Mouse (Mus musculus) midbrain, embryonic 16.5 days (tissue): ENCODE measurements at regions not wholly inside any gene's neighbourhood (a gene's known extent, or its start where the extent isn't known, plus 50 kb on each side); places are given as distances from the start of the nearest gene placed in this dataset.

Experiments
- ATAC-seq: fragments of 200-750 bp; cut with Nextera tagmentation; 2 replicates; pipeline ENCODE4 v1.8.0; 2017; ENCODE audit warnings: moderate TSS enrichment
- H3K27ac ChIP-seq: fragments of 300-500 bp; sonication (generic); 2 replicates; pipeline ENCODE4 v1.5.1; 2014; ENCODE audit warnings: mild to moderate bottlenecking, low read length, mixed read lengths
- H3K27me3 ChIP-seq: fragments of 300-500 bp; sonication (generic); 2 replicates; pipeline ENCODE4 v1.6.1; 2014; ENCODE audit warnings: low read depth, low read length, mixed read lengths; ENCODE audit not compliant: control insufficient read depth, insufficient read depth
- H3K36me3 ChIP-seq: fragments of 300-500 bp; sonication (generic); 2 replicates; pipeline ENCODE4 v1.6.1; 2014; ENCODE audit warnings: mild to moderate bottlenecking, low read length, moderate library complexity, mixed read lengths; ENCODE audit not compliant: control insufficient read depth, insufficient read depth
- H3K4me1 ChIP-seq: fragments of 300-500 bp; sonication (generic); 2 replicates; pipeline ENCODE4 v1.6.1; 2014; ENCODE audit warnings: mild to moderate bottlenecking, low read length, mixed read lengths; ENCODE audit not compliant: control insufficient read depth, insufficient read depth
- H3K4me2 ChIP-seq: fragments of 300-500 bp; sonication (generic); 2 replicates; pipeline ENCODE4 v1.6.1; 2014; ENCODE audit warnings: mild to moderate bottlenecking, low read length, mixed read lengths
- H3K4me3 ChIP-seq: fragments of 300-500 bp; sonication (generic); 2 replicates; pipeline ENCODE4 v1.5.1; 2014; ENCODE audit warnings: low read depth, mild to moderate bottlenecking, low read length, moderate library complexity, mixed read lengths
- H3K9ac ChIP-seq: fragments of 300-500 bp; sonication (generic); 2 replicates; pipeline ENCODE4 v1.6.1; 2014; ENCODE audit warnings: low read depth, low read length, mixed read lengths
- H3K9me3 ChIP-seq: fragments of 300-500 bp; sonication (generic); replicated peaks from 2 replicates; pipeline ENCODE4 v1.6.1; 2014; ENCODE audit warnings: mild to moderate bottlenecking, low read length, mixed read lengths; ENCODE audit not compliant: control insufficient read depth, poor library complexity, severe bottlenecking
- WGBS: fragments of 180-500 bp; shearing (Covaris S2); extraction: QIAGEN DNeasy Blood & Tissue Kit; methylation state at CpG from one replicate; pipeline ENCODE4 v1.1.7; 2014; 5-methylcytosine and 5-hydroxymethylcytosine counted together

DNA sequence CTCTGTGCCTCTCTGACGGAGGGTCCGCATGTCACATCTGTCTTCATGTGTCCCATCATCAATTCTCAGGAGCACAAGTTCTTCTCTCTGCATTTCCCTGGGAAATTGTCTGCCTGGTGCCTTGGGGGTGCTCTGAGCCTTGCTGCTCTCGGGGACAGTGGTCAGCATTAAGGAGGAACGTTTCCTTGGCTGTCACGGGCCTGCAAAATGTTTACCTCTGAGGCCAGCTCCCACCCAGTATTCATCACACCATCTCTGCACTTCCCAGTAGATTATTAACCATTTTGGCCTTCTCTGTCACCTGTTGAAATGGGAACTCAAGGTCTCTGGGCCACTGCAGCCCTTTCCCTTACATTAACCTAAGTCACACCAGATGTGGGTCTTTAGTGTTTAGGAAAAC lies 219.8 kb upstream of the Spag17 start:
- Histone ChIP-seq H3K36me3 (no peaks in the 10 kb centered on the region), H3K4me2 (no peak overlapping the region), H3K4me1 (no peaks in the 10 kb centered on the region), H3K9me3 (no peaks in the 10 kb centered on the region), H3K4me3 (no peak overlapping the region), H3K27me3 (no peaks in the 10 kb centered on the region), H3K9ac (no peak overlapping the region), H3K27ac (no peak overlapping the region)
- 86% methylated on average over 5 of the region's 5 CpGs for WGBS
- no peak for ATAC-seq

DNA sequence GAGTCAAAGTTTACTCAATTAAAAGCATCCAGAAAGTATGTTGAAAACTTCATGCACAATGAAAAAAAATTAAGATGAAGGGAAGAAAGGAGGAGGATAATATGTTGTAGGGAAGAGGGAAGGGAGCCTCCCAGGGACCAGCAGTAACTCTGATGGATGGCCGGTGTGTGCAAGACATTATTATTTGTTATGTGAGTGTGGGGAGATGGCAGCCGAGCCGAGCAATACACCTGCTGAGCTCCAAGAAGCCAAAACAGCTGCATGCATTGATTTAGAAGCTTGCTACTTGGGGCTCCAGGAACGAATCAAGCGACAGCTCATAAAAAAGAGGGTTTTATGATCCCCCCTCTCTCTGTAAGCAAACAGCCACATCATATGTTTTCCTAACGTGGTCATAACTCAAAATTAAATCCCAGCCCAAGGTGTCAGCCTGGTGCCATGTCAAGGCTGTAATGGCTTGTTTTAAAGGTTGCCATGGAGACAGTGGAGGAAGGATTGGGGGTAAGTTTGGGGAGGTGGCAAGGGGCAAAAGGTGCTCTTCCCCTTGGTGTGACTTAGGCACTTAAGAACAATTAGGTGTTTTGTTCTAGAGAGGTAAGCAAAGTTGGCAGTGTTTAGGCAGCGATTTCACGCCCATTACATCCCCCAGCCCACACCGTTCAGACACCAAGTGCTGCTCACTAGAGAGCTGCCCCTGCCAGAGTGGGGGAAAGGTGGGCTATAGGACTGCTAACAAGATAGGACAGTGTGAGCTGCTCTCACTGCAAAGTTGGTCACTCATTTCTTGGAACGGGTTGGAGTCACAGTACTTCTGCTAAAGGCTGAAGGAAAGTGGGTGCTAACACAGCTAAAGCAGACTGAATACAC lies 219.1 kb upstream of the Spag17 start:
- Histone ChIP-seq H3K9me3 (no peaks in the 10 kb centered on the region), H3K4me2 (no peak overlapping the region), H3K4me1 (no peaks in the 10 kb centered on the region), H3K9ac (no peak overlapping the region), H3K4me3 (no peak overlapping the region), H3K36me3 (no peaks in the 10 kb centered on the region), H3K27ac (no peak overlapping the region), H3K27me3 (no peaks in the 10 kb centered on the region)
- WGBS: 39% methylated on average over 10 of the region's 10 CpGs
- ATAC-seq: no peak

DNA sequence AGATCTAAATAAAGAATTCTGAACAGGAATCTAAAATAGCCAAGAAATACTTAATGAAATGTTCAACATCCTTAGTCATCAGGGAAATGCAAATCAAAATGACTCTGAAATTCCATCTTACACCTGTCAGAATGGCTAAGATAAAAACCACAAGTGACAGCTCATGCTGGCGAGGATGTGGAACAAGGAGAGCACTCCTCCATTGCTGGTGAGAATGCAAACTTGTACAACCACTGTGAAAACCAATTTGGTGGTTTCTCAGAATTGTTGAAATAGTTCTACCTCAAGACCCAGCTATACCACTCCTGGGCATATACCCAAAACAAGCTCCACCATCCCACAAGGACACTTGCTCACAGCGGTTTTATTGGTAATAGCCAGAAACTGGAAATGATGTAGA lies 211.1 kb upstream of the Spag17 start:
- 94% methylated on average over 2 of the region's 2 CpGs for WGBS

DNA sequence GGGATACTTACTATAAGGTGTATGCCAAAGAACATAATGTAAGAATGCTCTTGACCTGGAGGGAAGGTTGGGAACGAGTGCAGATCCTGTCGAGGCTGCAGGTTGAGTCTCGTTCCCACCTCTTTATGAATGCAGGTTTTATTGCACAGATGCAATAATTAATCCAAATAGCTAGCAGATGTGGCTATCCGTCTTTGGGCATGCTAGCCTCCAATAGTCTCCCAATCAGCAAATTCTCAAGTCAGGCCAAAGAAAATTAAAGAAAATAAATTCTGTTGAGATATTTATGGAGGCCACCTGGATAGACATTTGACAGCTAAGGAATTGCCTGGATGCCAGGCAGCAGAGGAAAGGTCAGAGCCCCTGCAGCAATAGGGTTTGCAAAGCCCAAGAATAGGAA lies 175.7 kb upstream of the Spag17 start:
- no peak for ATAC-seq
- Histone ChIP-seq H3K4me2 (no peak overlapping the region), H3K4me3 (no peak overlapping the region), H3K27me3 (no peaks in the 10 kb centered on the region), H3K4me1 (no peaks in the 10 kb centered on the region), H3K9me3 (no peaks in the 10 kb centered on the region), H3K9ac (no peak overlapping the region), H3K36me3 (no peaks in the 10 kb centered on the region), H3K27ac (no peak overlapping the region)
- 88% methylated on average over 4 of the region's 4 CpGs for WGBS

More for the DNA sequence above, 211.1 kb upstream of the Spag17 start:
- H3K4me2 ChIP-seq: no peak overlapping the region
- H3K4me3 ChIP-seq: no peak overlapping the region
- H3K27ac ChIP-seq: no peak overlapping the region
- H3K9ac ChIP-seq: no peak overlapping the region
- no peaks in the 10 kb centered on the region for H3K36me3 ChIP-seq
- no peaks in the 10 kb centered on the region for H3K4me1 ChIP-seq
- H3K27me3 ChIP-seq: no peaks in the 10 kb centered on the region
- no peaks in the 10 kb centered on the region for H3K9me3 ChIP-seq
- no peak for ATAC-seq

DNA sequence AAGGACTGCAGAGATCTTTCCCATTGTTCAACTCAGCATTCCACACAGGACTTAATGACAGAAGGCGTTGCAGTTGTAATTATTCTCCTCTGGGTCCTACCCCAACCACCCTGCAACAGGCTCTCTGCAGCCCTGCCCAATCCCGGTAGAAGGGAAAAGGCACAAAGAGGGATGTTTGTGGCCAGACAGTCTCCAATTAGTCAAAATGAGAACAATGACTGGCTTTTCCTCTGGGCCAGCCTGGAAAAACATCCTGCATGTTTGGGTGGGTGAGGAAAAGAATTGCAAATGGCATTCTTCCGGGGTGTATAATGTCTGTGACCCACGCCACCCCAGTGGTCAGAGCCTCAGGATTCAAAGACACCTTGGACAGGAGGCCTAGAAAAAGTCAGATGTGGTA lies 168.8 kb upstream of the Spag17 start:
- Histone ChIP-seq H3K4me3 (no peak overlapping the region), H3K4me2 (no peak overlapping the region), H3K9me3 (no peaks in the 10 kb centered on the region), H3K27ac (no peak overlapping the region), H3K36me3 (no peaks in the 10 kb centered on the region), H3K4me1 (no peaks in the 10 kb centered on the region), H3K9ac (no peak overlapping the region), H3K27me3 (no peaks in the 10 kb centered on the region)
- 63% methylated on average over 4 of the region's 4 CpGs for WGBS
- no peak for ATAC-seq

DNA sequence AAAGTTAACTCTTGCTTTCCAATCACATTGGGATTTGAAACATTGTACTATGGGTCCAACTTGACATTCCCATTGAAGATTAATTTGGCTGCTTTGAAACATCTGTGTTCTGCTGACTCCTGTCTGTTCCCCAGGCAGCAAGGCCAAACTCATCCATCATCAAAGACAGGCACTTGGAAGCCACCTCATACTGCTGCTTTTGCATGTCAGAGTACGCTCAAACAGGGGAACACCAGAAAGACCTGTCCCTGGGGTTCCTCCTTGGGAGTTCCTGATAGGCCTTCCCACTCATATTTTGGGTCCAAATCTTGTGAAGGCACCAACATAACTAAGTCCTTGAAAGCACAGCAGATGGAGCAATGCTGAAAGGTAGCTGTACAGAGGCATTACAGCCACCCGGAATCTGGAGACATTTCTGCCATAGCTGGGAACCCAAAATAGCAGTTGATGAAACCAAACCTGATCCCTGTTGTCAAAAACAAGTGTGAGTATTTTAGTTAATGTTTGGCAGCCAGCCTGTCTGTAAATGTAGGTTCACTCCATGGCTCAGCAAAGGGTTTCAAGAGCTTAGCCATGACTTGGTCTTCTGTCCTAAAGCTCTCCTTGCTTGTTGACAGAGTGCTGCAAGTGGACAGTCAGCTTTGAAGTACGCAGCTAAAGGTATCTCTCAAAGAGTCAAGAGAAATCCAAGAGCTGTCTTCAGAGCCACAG lies 147.0 kb upstream of the Spag17 start:
- H3K27ac ChIP-seq: no peak overlapping the region
- no peak overlapping the region for H3K9ac ChIP-seq
- no peaks in the 10 kb centered on the region for H3K4me1 ChIP-seq
- no peak for ATAC-seq
- no peaks in the 10 kb centered on the region for H3K27me3 ChIP-seq
- H3K36me3 ChIP-seq: no peaks in the 10 kb centered on the region
- H3K4me2 ChIP-seq: no peak overlapping the region
- no peaks in the 10 kb centered on the region for H3K9me3 ChIP-seq
- no peak overlapping the region for H3K4me3 ChIP-seq
- WGBS: 87% methylated on average over 3 of the region's 3 CpGs

DNA sequence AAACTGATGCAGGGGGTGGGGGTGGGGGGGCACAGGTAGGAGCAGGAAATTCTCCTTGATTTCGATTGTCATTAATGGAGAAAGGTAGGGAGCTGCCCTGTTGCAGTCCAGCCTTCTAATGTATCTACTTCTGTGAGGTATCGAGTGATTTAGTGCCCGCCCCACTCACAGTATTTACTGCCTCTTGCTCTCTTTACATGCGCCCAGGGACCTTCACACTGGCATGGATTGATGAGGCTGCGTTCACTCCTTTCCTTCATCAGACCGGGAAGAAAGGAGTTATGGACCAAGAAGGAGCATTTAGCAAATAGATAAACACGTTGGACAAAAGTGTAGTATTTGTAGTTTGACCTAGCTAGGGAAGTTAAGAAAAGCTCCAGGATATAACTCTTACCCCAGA lies 145.6 kb upstream of the Spag17 start:
- H3K4me1 ChIP-seq: no peaks in the 10 kb centered on the region
- H3K9me3 ChIP-seq: no peaks in the 10 kb centered on the region
- no peaks in the 10 kb centered on the region for H3K36me3 ChIP-seq
- no peak for ATAC-seq
- no peak overlapping the region for H3K4me3 ChIP-seq
- no peak overlapping the region for H3K9ac ChIP-seq
- 83% methylated on average over 7 of the region's 7 CpGs for WGBS
- no peaks in the 10 kb centered on the region for H3K27me3 ChIP-seq
- no peak overlapping the region for H3K4me2 ChIP-seq
- H3K27ac ChIP-seq: no peak overlapping the region

DNA sequence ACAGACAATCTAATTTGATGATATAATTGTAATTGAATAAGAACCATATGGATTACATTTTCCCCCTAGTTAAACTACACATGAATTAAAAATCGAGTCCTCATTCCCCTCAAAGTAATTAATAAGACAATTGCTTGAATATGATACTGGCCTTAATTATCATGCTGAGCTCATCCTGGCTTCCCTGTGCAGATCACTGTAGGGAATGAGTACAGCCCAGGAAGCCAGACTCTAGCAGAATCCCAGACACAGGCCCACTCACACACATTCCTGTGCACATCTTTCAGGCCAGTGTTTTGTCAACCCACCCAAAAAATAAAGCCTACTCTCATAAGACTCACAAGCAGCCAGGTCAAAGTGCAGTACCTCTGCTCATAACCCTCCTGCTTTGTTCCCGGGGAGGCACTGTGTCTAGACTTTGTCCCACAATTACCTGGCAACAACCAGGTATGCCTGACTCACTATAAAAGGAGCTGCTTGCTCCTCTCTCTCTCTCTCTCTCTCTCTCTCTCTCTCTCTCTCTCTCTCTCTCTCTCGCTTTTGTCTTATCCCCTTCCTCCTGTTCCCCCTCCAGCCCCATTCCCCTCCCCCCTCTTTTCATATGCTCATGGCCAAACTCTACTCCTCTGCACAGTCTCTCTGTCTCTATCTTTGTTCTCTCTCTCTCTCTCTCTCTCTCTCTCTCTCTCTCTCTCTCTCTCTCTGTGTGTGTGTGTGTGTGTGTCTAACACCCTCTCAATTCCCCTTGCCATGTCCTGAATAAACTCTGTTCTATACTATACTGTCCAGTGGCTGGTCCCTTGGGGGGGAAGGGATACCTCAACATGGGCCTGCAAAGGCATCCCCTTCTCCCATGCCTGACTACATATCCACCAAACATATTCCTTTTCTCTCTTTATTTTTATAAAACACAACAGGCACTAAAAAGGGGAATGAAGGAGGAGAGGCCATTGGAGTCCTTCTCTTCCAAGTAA lies 143.7 kb upstream of the Spag17 start:
- Histone ChIP-seq H3K9me3 (no peaks in the 10 kb centered on the region), H3K36me3 (no peaks in the 10 kb centered on the region), H3K4me3 (no peak overlapping the region), H3K4me1 (no peaks in the 10 kb centered on the region), H3K27me3 (no peaks in the 10 kb centered on the region), H3K27ac (no peak overlapping the region), H3K9ac (no peak overlapping the region), H3K4me2 (no peak overlapping the region)
- 69% methylated on average over 3 of the region's 3 CpGs for WGBS
- 0 out of 2 replicates have a peak, but pooled peaks have one; percentile 39 for ATAC-seq
